8 mouse cellular contexts compared by ENCODE assay signal in genomic region chr1:194739894-194740293, GRCm38 (mm10).
DNase-seq lines count a peak whose midpoint lies in the region; ATAC-seq and TF ChIP-seq lines count a peak whose summit lies in the region.

No protein-coding gene starts in this region.

- no peak overlapping the region for H3K4me3 ChIP-seq in forebrain, postnatal 0 days (ENCODE audit: low read depth, low read length)
- H3K4me3 ChIP-seq in hindbrain, postnatal 0 days (ENCODE audit: low read length) = no peak overlapping the region
- no peak overlapping the region for H3K4me3 ChIP-seq in midbrain, postnatal 0 days (ENCODE audit: low read depth, low read length)

- H3K36me3 ChIP-seq in forebrain, postnatal 0 days (ENCODE audit: insufficient read depth) = peaks cover 4% of the 10 kb centered on the region; the same call in 1 of the 2 replicates
- H3K36me3 ChIP-seq in hindbrain, postnatal 0 days (ENCODE audit: insufficient read depth, low read length) = no peaks in the 10 kb centered on the region
- no peaks in the 10 kb centered on the region for H3K36me3 ChIP-seq in midbrain, postnatal 0 days (ENCODE audit: insufficient read depth, low read length)

- peaks cover 11% of the 10 kb centered on the region; the same call in 1 of the 2 replicates for H3K4me1 ChIP-seq in forebrain, postnatal 0 days (ENCODE audit: insufficient read depth)
- peaks cover 14% of the 10 kb centered on the region for H3K4me1 ChIP-seq in hindbrain, postnatal 0 days (ENCODE audit: insufficient read depth, low read length)
- H3K4me1 ChIP-seq in midbrain, postnatal 0 days (ENCODE audit: insufficient read depth, low read length) = no peaks in the 10 kb centered on the region

- intact Hi-C loops in left cerebral cortex, postnatal 4 days (cut with DNase I) = no loop called here

- H3K9ac ChIP-seq in forebrain, postnatal 0 days = no peak overlapping the region
- no peak overlapping the region for H3K9ac ChIP-seq in hindbrain, postnatal 0 days (replicated peaks; ENCODE audit: low read length)
- no peak overlapping the region for H3K9ac ChIP-seq in midbrain, postnatal 0 days (replicated peaks; ENCODE audit: low read length, poor library complexity, severe bottlenecking)

- H3K27me3 ChIP-seq in forebrain, postnatal 0 days (ENCODE audit: insufficient read depth, low read length) = no peaks in the 10 kb centered on the region
- H3K27me3 ChIP-seq in hindbrain, postnatal 0 days (ENCODE audit: insufficient read depth, low read length) = no peaks in the 10 kb centered on the region
- no peaks in the 10 kb centered on the region for H3K27me3 ChIP-seq in midbrain, postnatal 0 days (ENCODE audit: insufficient read depth, low read length)

- H3K9me3 ChIP-seq in forebrain, postnatal 0 days (ENCODE audit: low read length) = no peaks in the 10 kb centered on the region
- H3K9me3 ChIP-seq in hindbrain, postnatal 0 days (ENCODE audit: low read length) = no peaks in the 10 kb centered on the region
- H3K9me3 ChIP-seq in midbrain, postnatal 0 days (ENCODE audit: low read length) = no peaks in the 10 kb centered on the region

- TF ChIP-seq CTCF in forebrain, postnatal 0 days (IDR thresholded peaks at IDR 0.05; ENCODE audit: low read depth) = no peak
- TF ChIP-seq CTCF in hindbrain, postnatal 0 days (IDR thresholded peaks at IDR 0.05; ENCODE audit: low read depth) = no peak
- no peak for TF ChIP-seq CTCF in midbrain, postnatal 0 days (IDR thresholded peaks at IDR 0.05)

- peak; percentile 31 for DNase-seq in left cerebral cortex, postnatal 4 days
- no peak for DNase-seq in left cerebral cortex, adult 8-10 months (ENCODE audit: low spot score in 2 of 2)
- DNase-seq in forebrain, postnatal 0 days = no peak
- DNase-seq in hindbrain, postnatal 0 days (ENCODE audit: low spot score) = no peak
- DNase-seq in midbrain, postnatal 0 days (ENCODE audit: low spot score) = peak; percentile 28
- no peak for DNase-seq in layer of hippocampus, adult 11-12 months (ENCODE audit: low spot score)
- DNase-seq in embryo, embryonic 10 days (ENCODE audit: low spot score) = no peak

- H3K27ac ChIP-seq in forebrain, postnatal 0 days (ENCODE audit: low read depth, low read length) = no peak overlapping the region
- no peak overlapping the region for H3K27ac ChIP-seq in hindbrain, postnatal 0 days
- no peak overlapping the region for H3K27ac ChIP-seq in midbrain, postnatal 0 days (ENCODE audit: low read depth, low read length)

- ATAC-seq in forebrain, postnatal 0 days = peak; percentile 42; the same call in 1 of the 2 replicates
- peak; percentile 59; the same call in 1 of the 2 replicates for ATAC-seq in hindbrain, postnatal 0 days
- no peak for ATAC-seq in midbrain, postnatal 0 days (ENCODE audit: low FRiP score)
- no peak for ATAC-seq in CD4-positive, CD25-positive, alpha-beta regulatory T cell, adult 4 months

- H3K4me2 ChIP-seq in forebrain, postnatal 0 days (ENCODE audit: low read depth) = no peak overlapping the region
- H3K4me2 ChIP-seq in hindbrain, postnatal 0 days (ENCODE audit: low read depth, low read length) = no peak overlapping the region
- H3K4me2 ChIP-seq in midbrain, postnatal 0 days (ENCODE audit: low read depth, low read length, poor library complexity, severe bottlenecking) = no peak overlapping the region

Comparison
In these comparisons a context has a peak if more than half of its experiments do, and no peak if none do; other contexts are left out.
1. DNase-seq: peak in left cerebral cortex, postnatal 4 days (single experiment) and midbrain, postnatal 0 days (single experiment); none in left cerebral cortex, adult 8-10 months (0 of 2), forebrain, postnatal 0 days (single experiment), hindbrain, postnatal 0 days (single experiment), layer of hippocampus, adult 11-12 months (single experiment) and embryo, embryonic 10 days (single experiment).
2. ATAC-seq: peak in forebrain, postnatal 0 days (single experiment) and hindbrain, postnatal 0 days (single experiment); none in midbrain, postnatal 0 days (single experiment) and CD4-positive, CD25-positive, alpha-beta regulatory T cell, adult 4 months (single experiment).